Mouse (Mus musculus) embryo, embryonic 10 days (tissue): ENCODE results near the gene Atp7a.

ENCODE experiments used
- DNase-seq: peaks from one replicate; pipeline ENCODE4 v3.0.0-alpha.2; 2015; ENCODE audit warnings: low spot score

Atp7a gene

GRCm38 (mm10) chrX:106171106-106171852 is 144.2 kb downstream of the Atp7a start:
- DNase-seq, result peak; percentile 84

DNA sequence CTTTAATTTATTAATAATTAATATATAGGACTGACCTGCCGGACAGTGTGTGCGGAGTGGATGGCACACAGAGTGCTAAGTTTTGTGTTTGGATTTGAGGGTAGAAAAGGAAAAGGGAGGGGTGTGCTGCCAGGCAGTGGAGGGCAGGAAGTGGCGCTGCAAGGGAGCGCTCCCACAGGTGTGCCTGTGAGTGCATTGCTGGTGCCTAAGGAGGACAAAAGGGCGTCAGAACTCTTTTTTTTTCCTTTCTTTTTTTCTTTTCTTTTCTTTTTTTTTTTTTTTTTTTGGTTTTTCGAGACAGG is 144.7 kb downstream of the Atp7a start:
- DNase-seq, result no peak
